Comparison of ENCODE assay signal across 34 mouse cellular contexts in the genomic region with DNA sequence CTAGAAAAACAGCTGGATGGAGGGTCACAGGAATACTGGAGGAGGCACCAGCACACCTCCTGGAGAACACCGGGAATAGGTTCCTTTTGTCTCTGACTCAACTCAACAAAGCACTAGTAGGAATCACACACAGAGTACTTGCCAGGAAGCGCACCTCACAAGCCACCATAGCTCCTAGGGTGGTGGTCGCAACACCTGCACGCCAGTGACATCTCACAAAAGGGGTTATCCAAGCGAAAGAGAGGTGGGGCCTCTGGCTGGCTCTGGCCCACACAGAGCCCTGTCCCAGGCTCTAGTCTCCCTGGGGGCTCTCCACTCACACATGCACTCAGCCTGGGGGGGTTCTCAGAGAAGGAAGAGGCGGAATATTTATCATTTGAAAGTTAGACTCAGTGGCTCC. TPM values are rescaled to one million over a fixed set of nuclear protein-coding genes. Genes with fewer than 3 reads are reported as not detected.
"Had no signal": no experiment of that assay in that cellular context is flagged by ENCODE, and none has a peak within 500 bp of the region (broad histone marks: within the 10 kb centered on the region; RNA-seq: fewer than 3 reads in every experiment).

No protein-coding gene starts in this region.

- H3K4me3 ChIP-seq: limb, embryonic 10.5 days; limb, embryonic 12.5 days; limb, embryonic 13.5 days; limb, embryonic 15.5 days; liver, embryonic 12.5 days; liver, embryonic 13.5 days; liver, embryonic 15.5 days; lung, embryonic 15.5 days; megakaryocyte, embryonic 14.5 days; midbrain, embryonic 10.5 days; midbrain, embryonic 12.5 days; midbrain, embryonic 13.5 days; midbrain, embryonic 15.5 days; neural tube, embryonic 12.5 days had no signal

- H3K9ac ChIP-seq: limb, embryonic 12.5 days; limb, embryonic 13.5 days; limb, embryonic 15.5 days; liver, embryonic 12.5 days; liver, embryonic 13.5 days; liver, embryonic 14.5 days; liver, embryonic 15.5 days; liver, postnatal 0 days; lung, embryonic 14.5 days; lung, embryonic 15.5 days; midbrain, embryonic 12.5 days; midbrain, embryonic 13.5 days; midbrain, embryonic 15.5 days; neural tube, embryonic 12.5 days had no signal

- H3K27ac ChIP-seq: limb, embryonic 10.5 days; limb, embryonic 12.5 days; limb, embryonic 13.5 days; limb, embryonic 15.5 days; liver, embryonic 12.5 days; liver, embryonic 13.5 days; liver, embryonic 14.5 days; liver, embryonic 15.5 days; lung, embryonic 15.5 days; macrophage; midbrain, embryonic 10.5 days; midbrain, embryonic 12.5 days; midbrain, embryonic 13.5 days; midbrain, embryonic 15.5 days; neural tube, embryonic 12.5 days had no signal

- H3K4me2 ChIP-seq: limb, embryonic 12.5 days; limb, embryonic 13.5 days; limb, embryonic 15.5 days; liver, embryonic 11.5 days; liver, embryonic 12.5 days; liver, embryonic 13.5 days; liver, embryonic 15.5 days; lung, embryonic 14.5 days; lung, embryonic 15.5 days; midbrain, embryonic 11.5 days; midbrain, embryonic 12.5 days; midbrain, embryonic 13.5 days; midbrain, embryonic 15.5 days; neural tube, embryonic 12.5 days had no signal

- H3K9me3 ChIP-seq: limb, embryonic 10.5 days; limb, embryonic 12.5 days; limb, embryonic 13.5 days; limb, embryonic 15.5 days; liver, embryonic 12.5 days; liver, embryonic 13.5 days; liver, embryonic 15.5 days; lung, embryonic 15.5 days; megakaryocyte, embryonic 14.5 days; midbrain, embryonic 10.5 days; midbrain, embryonic 12.5 days; midbrain, embryonic 13.5 days; midbrain, embryonic 15.5 days; neural tube, embryonic 12.5 days had no signal

- ATAC-seq: liver, embryonic 12.5 days; liver, postnatal 0 days; midbrain, embryonic 13.5 days; midbrain, embryonic 15.5 days; midbrain, embryonic 16.5 days had no signal

- DNase-seq: left cerebral cortex, postnatal 4 days; liver; liver, embryonic 13.5 days; liver, postnatal 0 days; lung, adult 18-20 months; lung, adult 2 months; lung, embryonic 14.5 days; lung, postnatal 10 days; lung, postnatal 14 days; lung, postnatal 36 days; lung, postnatal 4 days; midbrain, embryonic 14.5 days had no signal

- H3K36me3 ChIP-seq: midbrain, embryonic 15.5 days had no signal

RNA-seq across cellular contexts. Expression of gene Pimreg, which starts 6.9 kb away (rescaled TPM):
- total RNA-seq: liver, adult 2 months; monocyte, adult 5-6 weeks had no signal

RNA-seq across cellular contexts. Expression of gene Aipl1, which starts 11.4 kb away (rescaled TPM):
- total RNA-seq: left cerebral cortex, postnatal 14 days; left cerebral cortex, postnatal 36 days; liver, adult 2 months had no signal
- polyA plus RNA-seq: liver, adult 2 months had no signal
